Mouse (Mus musculus) thymus, adult 2 months (tissue): ENCODE results near the gene Rptor. TPM values are rescaled to one million over a fixed set of nuclear protein-coding genes. Genes with fewer than 3 reads are reported as not detected.
A peak's percentile ranks its signal among the peaks of the same experiment; 100 is the strongest.

Source experiments
- DNase-seq: peaks from one replicate; pipeline ENCODE4 v3.0.0; 2021
- H3K27ac ChIP-seq: fragments of 200-500 bp; 2 replicates; pipeline ENCODE4 v1.5.1; 2012; ENCODE audit warnings: low read length, control low read depth; ENCODE audit not compliant: control insufficient read depth, insufficient read depth
- H3K27me3 ChIP-seq: fragments of 200-500 bp; 2 replicates; pipeline ENCODE4 v1.6.1; 2012; ENCODE audit warnings: mild to moderate bottlenecking, low read length, moderate library complexity, mixed read lengths; ENCODE audit not compliant: control insufficient read depth, insufficient read depth
- H3K36me3 ChIP-seq: fragments of 200-500 bp; 2 replicates; pipeline ENCODE4 v1.6.1; 2012; ENCODE audit warnings: mild to moderate bottlenecking, low read length, moderate library complexity; ENCODE audit not compliant: control insufficient read depth, insufficient read depth
- H3K4me1 ChIP-seq: fragments of 200-500 bp; replicated peaks from 2 replicates; pipeline ENCODE4 v1.6.1; 2012; ENCODE audit warnings: low read length; ENCODE audit not compliant: control insufficient read depth, insufficient read depth
- H3K4me3 ChIP-seq: fragments of 200-500 bp; 2 replicates; pipeline ENCODE4 v1.5.1; 2012; ENCODE audit warnings: mild to moderate bottlenecking, low read length, control low read depth, moderate library complexity; ENCODE audit not compliant: control insufficient read depth, insufficient read depth
- CTCF ChIP-seq: fragments of 200-500 bp; IDR thresholded peaks from 2 replicates; pipeline ENCODE4 v1.5.1; 2012; ENCODE audit warnings: mild to moderate bottlenecking, control low read depth, low read length, moderate library complexity, borderline replicate concordance; ENCODE audit not compliant: control insufficient read depth, poor library complexity, insufficient read depth; ENCODE audit errors: extremely low read depth
- POLR2A ChIP-seq: fragments of 200-500 bp; IDR thresholded peaks from 2 replicates; pipeline ENCODE4 v1.6.1; 2012; ENCODE audit warnings: mild to moderate bottlenecking, low read length, control low read depth, moderate library complexity; ENCODE audit not compliant: control insufficient read depth, poor library complexity, insufficient read depth; ENCODE audit errors: extremely low read depth
- WGBS: fragments of 180-500 bp; shearing (Covaris S2); methylation state at CpG from one replicate; pipeline ENCODE4 v1.1.7; 2018; 5-methylcytosine and 5-hydroxymethylcytosine counted together
- polyA plus RNA-seq: library from polyadenylated mRNA; depleted of rRNA; stranded (reverse); fragments of >200 nt; gene quantifications from 2 replicates; pipeline ENCODE4 v1.2.3, GENCODE M21; 2012

Rptor gene
- polyA plus RNA-seq, 1 experiment: 58.7 TPM

DNA sequence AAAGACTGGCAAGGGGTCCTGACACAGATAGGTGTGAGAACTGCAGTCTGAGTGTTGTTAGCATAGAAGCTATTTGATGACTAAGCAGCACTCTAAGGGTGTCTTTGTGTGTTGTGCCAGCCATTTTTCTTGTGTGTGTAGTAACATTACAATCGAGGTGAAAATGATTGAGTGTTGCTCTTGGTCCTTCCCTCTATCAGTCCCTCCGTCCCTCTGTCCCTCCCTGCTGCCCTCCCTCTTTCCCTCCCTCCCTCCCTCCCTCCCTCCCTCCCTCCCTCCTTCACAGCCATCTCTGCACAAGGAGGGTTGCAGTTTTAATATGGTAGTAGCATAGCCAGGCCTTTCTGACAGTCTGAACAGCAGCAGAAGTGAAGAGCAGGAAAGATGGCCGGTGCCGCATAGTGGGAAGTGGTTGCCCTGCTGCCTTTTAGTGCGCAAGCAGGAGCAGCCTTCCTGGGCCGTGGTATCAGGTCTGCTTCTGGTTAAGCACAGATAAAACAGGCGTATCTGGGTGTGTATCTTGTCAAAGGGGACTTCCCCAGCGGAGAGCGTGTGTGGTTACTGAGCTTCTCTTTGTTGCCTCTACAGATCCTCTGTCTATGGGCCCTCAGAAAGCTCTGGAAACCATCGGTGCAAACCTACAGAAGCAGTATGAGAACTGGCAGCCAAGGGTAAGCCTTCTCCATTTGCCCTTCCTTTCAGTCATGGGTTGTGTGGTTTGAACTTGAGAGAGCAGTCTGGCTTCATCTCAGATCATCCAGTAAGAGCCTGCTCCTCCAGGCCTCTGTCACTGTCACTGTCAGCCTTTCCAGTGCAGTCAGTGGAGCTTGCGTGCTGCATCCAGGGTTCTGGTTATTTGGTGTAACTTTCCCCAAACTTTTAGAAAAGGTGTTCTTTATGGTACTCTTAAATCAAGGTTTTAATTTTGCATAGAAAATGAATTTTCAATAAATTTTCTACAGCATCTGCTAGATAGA is 68.3 kb downstream of the Rptor start:
- Histone ChIP-seq H3K36me3 (no peaks in the 10 kb centered on the region), H3K4me1 (peaks cover 21% of the 10 kb centered on the region), H3K27ac (no peak overlapping the region), H3K27me3 (no peaks in the 10 kb centered on the region), H3K4me3 (no peak overlapping the region)
- WGBS: 13% methylated on average over 11 of the region's 11 CpGs
- peak; percentile 65 for DNase-seq
- TF ChIP-seq CTCF (no peak), POLR2A (no peak)

DNA sequence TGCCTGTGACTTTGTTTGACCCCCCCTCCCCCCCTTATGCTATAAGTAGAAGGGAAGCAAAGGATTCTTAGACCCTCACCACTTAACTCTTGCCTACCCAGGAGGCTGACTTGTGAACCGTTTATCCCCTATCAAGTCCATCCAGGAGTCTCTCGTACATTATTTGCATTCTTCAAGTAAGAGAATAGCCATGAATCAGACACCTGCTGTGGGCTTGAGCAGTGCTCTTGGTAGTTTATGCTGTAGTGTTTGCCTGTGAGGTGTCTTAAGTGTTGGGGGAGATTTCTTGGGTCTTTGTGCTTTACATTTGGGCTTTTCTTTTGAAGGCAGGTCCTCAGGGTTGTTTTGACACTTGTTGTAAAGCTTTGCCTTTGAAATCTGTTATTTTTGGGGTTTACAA is 69.3 kb downstream of the Rptor start:
- Histone ChIP-seq H3K4me3 (no peak overlapping the region), H3K27me3 (no peaks in the 10 kb centered on the region), H3K27ac (no peak overlapping the region), H3K4me1 (peaks cover 30% of the 10 kb centered on the region), H3K36me3 (no peaks in the 10 kb centered on the region)
- TF ChIP-seq POLR2A: no peak
- TF ChIP-seq CTCF: no peak
- DNase-seq: no peak
- 86% methylated on average over 2 of the region's 2 CpGs for WGBS

DNA sequence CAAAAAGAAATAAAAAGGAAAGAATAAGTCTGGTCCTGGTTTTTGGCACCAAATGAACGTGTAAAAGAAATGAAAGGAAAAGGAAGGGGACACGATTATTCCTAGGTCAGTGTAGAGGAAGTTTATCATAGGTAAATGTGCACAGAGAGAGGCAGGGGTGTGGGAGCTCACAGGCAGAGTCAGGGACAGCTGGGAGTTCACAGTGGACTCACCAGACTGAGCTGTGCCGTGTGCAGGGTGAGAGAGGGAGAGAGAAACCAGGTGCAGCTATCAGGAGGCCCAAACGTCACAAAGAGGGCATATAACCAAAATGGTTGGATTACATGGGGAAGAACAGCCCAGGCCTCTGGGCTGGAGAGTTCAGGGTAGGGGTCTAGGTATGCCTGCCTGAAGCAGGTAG is 70.1 kb downstream of the Rptor start:
- Histone ChIP-seq H3K27ac (no peak overlapping the region), H3K36me3 (no peaks in the 10 kb centered on the region), H3K4me1 (peaks cover 36% of the 10 kb centered on the region), H3K4me3 (no peak overlapping the region), H3K27me3 (no peaks in the 10 kb centered on the region)
- no peak for DNase-seq
- TF ChIP-seq CTCF: no peak
- TF ChIP-seq POLR2A: no peak
- WGBS: 29% methylated on average over 4 of the region's 4 CpGs

DNA sequence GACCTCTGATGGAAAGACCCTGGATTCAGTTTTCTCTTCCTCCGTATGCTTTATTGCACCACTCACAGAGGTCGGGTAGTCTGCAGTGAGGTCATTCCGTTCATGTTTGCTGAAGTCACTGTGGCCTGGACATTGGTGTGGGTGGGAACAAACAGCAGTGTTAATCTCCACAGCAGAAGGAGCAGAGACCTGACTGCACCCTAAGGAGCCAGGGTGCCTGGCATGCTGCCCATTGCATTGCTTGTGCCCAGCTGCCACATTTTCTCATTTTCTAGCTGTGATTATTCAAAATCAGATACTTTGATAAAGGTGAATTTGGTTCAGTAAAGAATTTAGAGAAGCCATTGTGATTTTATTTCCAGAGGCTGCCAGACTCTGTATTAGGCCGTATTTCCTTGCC is 72.1 kb downstream of the Rptor start:
- DNase-seq: no peak
- 97% methylated on average over 4 of the region's 4 CpGs for WGBS
- Histone ChIP-seq H3K27me3 (no peaks in the 10 kb centered on the region), H3K4me3 (no peak overlapping the region), H3K27ac (no peak overlapping the region), H3K36me3 (no peaks in the 10 kb centered on the region), H3K4me1 (peaks cover 41% of the 10 kb centered on the region)
- no peak for TF ChIP-seq POLR2A
- TF ChIP-seq CTCF: no peak

DNA sequence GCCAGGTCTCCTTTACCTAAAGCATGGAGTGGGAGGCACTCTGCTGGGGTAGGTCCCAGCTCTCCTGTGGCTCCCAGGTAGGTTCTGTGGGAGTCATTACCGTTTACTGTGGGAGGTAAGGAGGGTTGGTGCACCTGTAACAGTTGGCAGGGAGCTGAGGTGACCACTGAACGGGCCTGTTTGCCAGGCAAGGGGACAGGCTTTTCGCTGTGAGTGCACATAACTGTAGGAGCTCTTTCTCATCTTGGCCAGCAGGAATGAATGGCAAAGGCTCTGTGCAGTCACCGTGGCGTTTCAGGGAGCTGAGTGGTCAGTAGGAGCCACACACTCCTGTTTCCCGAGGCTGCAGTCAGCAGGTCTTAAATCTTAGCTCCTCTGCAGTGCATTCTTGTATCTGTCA is 72.8 kb downstream of the Rptor start:
- Histone ChIP-seq H3K36me3 (no peaks in the 10 kb centered on the region), H3K27me3 (no peaks in the 10 kb centered on the region), H3K27ac (no peak overlapping the region), H3K4me1 (peaks cover 41% of the 10 kb centered on the region), H3K4me3 (no peak overlapping the region)
- 86% methylated on average over 6 of the region's 6 CpGs for WGBS
- no peak for DNase-seq
- TF ChIP-seq POLR2A (no peak), CTCF (no peak)

DNA sequence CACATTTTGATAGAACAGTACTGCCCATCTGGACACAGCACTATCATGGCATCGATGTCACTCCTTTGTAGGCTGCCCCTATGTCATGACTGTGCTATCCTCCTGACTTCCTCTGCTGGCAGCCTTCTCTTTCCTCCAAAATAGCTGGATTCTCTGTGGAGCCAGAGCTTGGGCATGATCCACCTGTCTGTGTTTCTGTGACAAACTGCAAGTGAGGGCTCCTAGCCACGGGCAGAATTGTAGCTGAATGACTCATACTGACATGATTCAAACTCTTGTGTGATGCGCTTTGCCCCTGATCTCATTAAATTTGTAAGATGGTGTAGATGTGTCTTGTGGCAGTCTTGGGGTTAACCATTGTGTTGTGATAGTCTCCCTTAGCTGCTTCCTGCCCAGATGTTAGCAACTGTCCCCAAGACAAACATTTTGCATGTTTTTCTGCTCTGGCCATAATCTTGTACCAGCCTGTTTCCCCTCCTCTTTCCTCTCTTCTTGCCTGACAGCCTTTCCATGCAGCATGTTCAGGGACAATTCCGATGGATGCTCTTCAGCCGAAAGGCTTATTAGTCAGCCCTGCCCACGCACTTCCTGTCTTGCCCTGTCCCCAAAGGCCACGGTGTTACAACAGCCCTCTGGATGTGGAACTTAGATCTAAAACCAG is 74.2 kb downstream of the Rptor start:
- peaks cover 44% of the 10 kb centered on the region for H3K4me1 ChIP-seq
- no peak overlapping the region for H3K27ac ChIP-seq
- TF ChIP-seq CTCF (no peak), POLR2A (no peak)
- H3K36me3 ChIP-seq: no peaks in the 10 kb centered on the region
- no peak overlapping the region for H3K4me3 ChIP-seq
- no peak for DNase-seq
- H3K27me3 ChIP-seq: no peaks in the 10 kb centered on the region
- 25% methylated on average over 7 of the region's 7 CpGs for WGBS
